Mouse (Mus musculus): Measurements from ENCODE around the gene Tcf19.
"Not testable (repeated sequence)": the region's sequence is repeated elsewhere in the genome, so short reads cannot be mapped to it uniquely, and the experiment has no call there.

Tcf19 gene

DNA sequence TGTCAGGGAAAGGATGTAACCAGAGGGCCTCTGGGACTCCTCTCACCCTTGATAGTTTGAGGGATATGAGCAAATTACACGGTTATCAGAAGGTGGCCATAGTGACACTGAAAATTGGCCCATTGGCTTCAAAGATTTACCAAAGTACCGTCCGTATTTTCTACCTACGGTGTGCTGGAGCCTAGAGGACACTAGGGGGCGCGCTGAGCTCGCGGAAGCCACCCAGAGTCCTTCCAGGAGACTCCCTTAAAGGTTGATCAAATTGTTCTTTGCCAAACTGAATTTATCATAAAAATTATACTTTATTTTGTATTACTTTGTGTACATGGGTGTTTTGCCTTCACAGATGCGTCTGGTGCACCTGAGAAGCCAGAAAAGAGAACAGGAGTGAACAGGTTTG is 32.6 kb downstream of the Tcf19 start:
- peak; percentile 9 for DNase-seq (ENCODE audit: low spot score)

GRCm38 (mm10) chr17:35469842-35470751 is 46.5 kb downstream of the Tcf19 start, which contains the start of gene H2-Q10:
TSS of gene H2-Q10 (plus strand) at chr17:35470089.
- no peak for DNase-seq (ENCODE audit: low spot score)

DNA sequence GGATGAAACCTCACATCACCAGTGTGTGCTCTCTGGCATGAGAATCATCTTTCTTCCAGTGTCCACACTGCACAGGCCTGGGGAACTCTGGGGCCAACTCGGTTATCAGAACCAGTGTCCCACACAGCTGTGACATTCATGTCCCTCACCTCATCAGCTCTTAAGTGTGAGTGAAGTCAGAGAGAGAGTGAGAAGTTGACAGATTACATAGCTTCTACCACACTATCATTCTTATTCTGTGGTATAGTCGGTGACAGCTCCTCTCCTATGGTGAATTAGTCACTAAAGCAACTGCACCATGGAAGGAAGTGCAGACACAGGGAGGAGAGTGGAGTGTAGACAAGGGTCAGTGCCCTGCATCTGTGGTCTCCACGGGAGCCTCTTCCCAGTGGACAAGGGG is 47.7 kb downstream of the Tcf19 start:
- DNase-seq (ENCODE audit: low spot score): not testable (repeated sequence)

DNA sequence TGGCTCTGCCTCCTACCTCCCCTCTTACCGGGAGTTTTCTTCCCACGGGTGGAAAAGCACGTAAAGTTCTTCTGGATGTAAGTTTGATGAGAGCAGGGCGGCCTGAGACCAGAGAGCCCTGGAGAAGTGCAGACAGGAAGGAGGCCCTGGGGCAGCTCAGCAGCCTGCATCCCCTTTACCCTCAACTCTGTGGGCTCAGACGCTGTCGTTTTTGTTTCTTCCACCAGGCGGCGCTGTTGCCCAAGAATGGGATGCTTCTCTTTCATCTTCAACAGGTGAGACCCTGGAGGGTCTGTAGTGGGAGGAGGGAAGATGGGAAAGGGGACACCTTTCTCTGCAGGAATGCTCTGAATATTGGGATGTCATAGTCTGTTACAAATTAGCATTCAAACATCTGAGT is 51.0 kb downstream of the Tcf19 start:
- not testable (repeated sequence) for DNase-seq (ENCODE audit: low spot score)

All from left cerebral cortex, adult 11 months (tissue).